Mouse (Mus musculus): ENCODE measurements around the gene 2900026A02Rik. TPM values are rescaled to one million over a fixed set of nuclear protein-coding genes. Genes with fewer than 3 reads are reported as not detected.

The 2900026A02Rik gene
- total and polyA plus RNA-seq, 2 experiments = 8.0 to 29.2 TPM

- no peaks in the 10 kb centered on the region for H3K36me3 ChIP-seq (ENCODE audit: control insufficient read depth, insufficient read depth, low read length)
- no peaks in the 10 kb centered on the region for H3K27me3 ChIP-seq (ENCODE audit: control insufficient read depth, insufficient read depth, low read length)
- no peak overlapping the region for H3K4me3 ChIP-seq (ENCODE audit: insufficient read depth, low read depth, low read length)
- H3K4me1 ChIP-seq (ENCODE audit: control insufficient read depth, insufficient read depth, low read length) = no peaks in the 10 kb centered on the region
- H3K79me2 ChIP-seq (ENCODE audit: control insufficient read depth, insufficient read depth, low read length) = peaks cover 33% of the 10 kb centered on the region
- H3K27ac ChIP-seq (replicated peaks; ENCODE audit: insufficient read depth, low read depth, low read length) = no peak overlapping the region
- WGBS = 26% methylated on average over 5 of the region's 5 CpGs
- H3K9ac ChIP-seq (ENCODE audit: low read depth, low read length) = no peak overlapping the region
- DNase-seq (ENCODE audit: extremely low read depth, low read depth, low spot score) = peak; percentile 29
- TF ChIP-seq POLR2A (IDR thresholded peaks at IDR 0.05; ENCODE audit: extremely low read depth, insufficient read depth, low read length) = no peak
- TF ChIP-seq CTCF (IDR thresholded peaks at IDR 0.05; ENCODE audit: low read depth, low read length) = peak; percentile 98
These were observed 47.7 kb downstream of the 2900026A02Rik start for GRCm38 (mm10) chr5:113173318-113173717.

DNA sequence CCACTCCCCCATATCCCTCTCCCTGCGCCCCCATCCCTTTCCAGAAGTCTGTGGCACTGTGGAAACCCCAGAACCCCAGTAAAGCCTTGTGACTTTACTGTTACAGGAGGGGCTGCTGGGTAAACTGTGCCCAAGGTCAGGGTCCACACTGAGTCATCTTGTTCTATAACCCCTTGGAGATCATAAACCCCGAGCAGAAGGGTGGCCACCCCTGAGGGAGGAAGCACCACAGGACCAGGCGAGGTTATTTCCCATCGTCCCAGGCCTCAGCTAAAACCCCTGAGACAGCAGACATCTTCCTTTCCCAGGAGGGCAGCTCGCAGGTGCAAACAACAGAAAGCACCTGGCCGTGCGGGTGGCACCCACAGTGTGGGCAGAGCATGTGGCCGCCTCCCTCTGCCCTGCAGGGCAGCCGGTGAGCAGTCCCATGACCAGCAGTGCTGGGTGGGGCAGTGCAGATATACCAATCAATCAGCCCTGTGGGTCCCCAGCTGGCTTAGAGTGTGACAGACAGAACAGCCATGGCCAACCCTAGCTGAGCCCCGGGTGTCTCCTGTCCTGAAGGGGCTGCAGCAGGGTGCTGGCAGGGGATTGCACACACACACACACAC is 49.0 kb downstream of the 2900026A02Rik start:
- Histone ChIP-seq H3K36me3 (ENCODE audit: control insufficient read depth, insufficient read depth, low read length) (no peaks in the 10 kb centered on the region), H3K9ac (ENCODE audit: low read depth, low read length) (no peak overlapping the region), H3K27me3 (ENCODE audit: control insufficient read depth, insufficient read depth, low read length) (no peaks in the 10 kb centered on the region), H3K27ac (replicated peaks; ENCODE audit: insufficient read depth, low read depth, low read length) (no peak overlapping the region), H3K4me1 (ENCODE audit: control insufficient read depth, insufficient read depth, low read length) (no peaks in the 10 kb centered on the region), H3K79me2 (ENCODE audit: control insufficient read depth, insufficient read depth, low read length) (peaks cover 30% of the 10 kb centered on the region), H3K4me3 (ENCODE audit: insufficient read depth, low read depth, low read length) (no peak overlapping the region)
- WGBS = 86% methylated on average over 10 of the region's 10 CpGs
- DNase-seq (ENCODE audit: extremely low read depth, low read depth, low spot score) = no peak
- no peak for TF ChIP-seq CTCF (IDR thresholded peaks at IDR 0.05; ENCODE audit: low read depth, low read length)
- TF ChIP-seq POLR2A (IDR thresholded peaks at IDR 0.05; ENCODE audit: extremely low read depth, insufficient read depth, low read length) = no peak

DNA sequence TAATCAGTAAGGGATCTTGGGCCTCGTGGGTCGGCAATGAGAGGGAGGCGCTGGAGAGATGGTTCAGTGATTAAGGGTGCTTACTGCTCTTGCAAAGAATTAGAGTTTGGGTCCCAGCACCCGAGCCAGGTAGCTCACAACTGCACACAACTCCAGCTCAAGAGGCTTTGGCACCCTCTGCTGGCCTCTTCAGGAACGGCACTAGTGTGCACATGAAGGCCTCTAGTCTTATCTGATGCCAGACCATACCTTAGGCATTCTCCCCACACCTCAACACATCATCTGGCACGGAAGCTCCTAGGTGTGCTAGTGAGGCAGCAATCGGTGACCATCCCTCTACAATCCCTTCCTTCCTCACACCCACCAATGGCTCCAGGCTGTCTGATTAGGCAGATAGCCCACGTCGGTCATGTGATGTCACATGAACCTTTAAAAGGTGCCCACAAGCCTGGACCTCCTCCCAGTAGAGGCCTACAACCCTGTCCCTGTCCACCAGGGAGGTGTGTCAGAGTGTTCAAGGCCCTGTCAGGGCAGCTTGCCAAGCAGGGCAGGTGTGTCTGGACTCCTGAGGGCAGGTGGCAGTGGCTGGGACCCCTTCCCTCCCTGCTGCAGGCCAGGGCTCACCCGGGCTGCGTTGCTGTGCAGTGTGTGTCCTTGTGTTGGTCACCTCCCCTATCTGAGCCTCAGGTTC is 50.8 kb downstream of the 2900026A02Rik start:
- no peak overlapping the region for H3K4me3 ChIP-seq (ENCODE audit: insufficient read depth, low read depth, low read length)
- H3K9ac ChIP-seq (ENCODE audit: low read depth, low read length) = no peak overlapping the region
- no peak overlapping the region for H3K27ac ChIP-seq (replicated peaks; ENCODE audit: insufficient read depth, low read depth, low read length)
- peaks cover 28% of the 10 kb centered on the region for H3K79me2 ChIP-seq (ENCODE audit: control insufficient read depth, insufficient read depth, low read length)
- no peaks in the 10 kb centered on the region for H3K36me3 ChIP-seq (ENCODE audit: control insufficient read depth, insufficient read depth, low read length)
- peak; percentile 60 for DNase-seq (ENCODE audit: extremely low read depth, low read depth, low spot score)
- H3K4me1 ChIP-seq (ENCODE audit: control insufficient read depth, insufficient read depth, low read length) = peaks cover 4% of the 10 kb centered on the region
- 77% methylated on average over 11 of the region's 11 CpGs for WGBS
- H3K27me3 ChIP-seq (ENCODE audit: control insufficient read depth, insufficient read depth, low read length) = no peaks in the 10 kb centered on the region
- TF ChIP-seq CTCF (IDR thresholded peaks at IDR 0.05; ENCODE audit: low read depth, low read length) = peak; percentile 71
- no peak for TF ChIP-seq POLR2A (IDR thresholded peaks at IDR 0.05; ENCODE audit: extremely low read depth, insufficient read depth, low read length)

GRCm38 (mm10) chr5:113167733-113168132 is 53.3 kb downstream of the 2900026A02Rik start:
- Histone ChIP-seq H3K79me2 (ENCODE audit: control insufficient read depth, insufficient read depth, low read length) (peaks cover 27% of the 10 kb centered on the region), H3K4me3 (ENCODE audit: insufficient read depth, low read depth, low read length) (no peak overlapping the region), H3K27me3 (ENCODE audit: control insufficient read depth, insufficient read depth, low read length) (no peaks in the 10 kb centered on the region), H3K9ac (ENCODE audit: low read depth, low read length) (no peak overlapping the region), H3K27ac (replicated peaks; ENCODE audit: insufficient read depth, low read depth, low read length) (no peak overlapping the region), H3K36me3 (ENCODE audit: control insufficient read depth, insufficient read depth, low read length) (no peaks in the 10 kb centered on the region), H3K4me1 (ENCODE audit: control insufficient read depth, insufficient read depth, low read length) (peaks cover 4% of the 10 kb centered on the region)
- no peak for DNase-seq (ENCODE audit: extremely low read depth, low read depth, low spot score)
- TF ChIP-seq CTCF (IDR thresholded peaks at IDR 0.05; ENCODE audit: low read depth, low read length) = peak; percentile 54; the same call in 1 of the 2 replicates
- TF ChIP-seq POLR2A (IDR thresholded peaks at IDR 0.05; ENCODE audit: extremely low read depth, insufficient read depth, low read length) = no peak
- 54% methylated on average over 2 of the region's 2 CpGs for whole genome bisulfite sequencing

DNA sequence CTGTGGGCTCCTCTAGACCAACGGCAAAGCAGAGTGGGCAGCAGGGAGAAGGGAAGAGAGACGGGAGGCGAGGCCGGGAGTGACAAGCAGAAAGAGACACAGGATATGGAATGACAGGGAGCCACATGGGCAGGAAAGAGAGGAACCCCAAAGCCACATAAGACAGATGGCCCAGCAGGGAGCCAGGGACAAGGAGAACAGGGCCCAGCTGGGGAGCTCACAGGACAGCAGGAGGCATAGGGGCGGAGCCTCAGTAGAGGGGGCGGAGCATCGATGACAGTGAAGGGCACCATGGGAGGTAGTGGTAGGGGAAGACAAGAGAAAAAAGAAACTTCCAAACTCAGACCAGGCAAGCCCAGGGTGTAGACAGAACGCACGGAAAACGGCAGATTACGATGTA is 55.6 kb downstream of the 2900026A02Rik start:
- DNase-seq (ENCODE audit: extremely low read depth, low read depth, low spot score) = peak; percentile 17
- peak overlapping the region; percentile 15 for H3K9ac ChIP-seq (ENCODE audit: low read depth, low read length)

More for the DNA sequence above, 55.6 kb downstream of the 2900026A02Rik start:
- no peaks in the 10 kb centered on the region for H3K27me3 ChIP-seq (ENCODE audit: control insufficient read depth, insufficient read depth, low read length)
- WGBS = 60% methylated on average over 11 of the region's 11 CpGs
- no peak overlapping the region for H3K4me3 ChIP-seq (ENCODE audit: insufficient read depth, low read depth, low read length)
- peak overlapping the region; percentile 18 for H3K27ac ChIP-seq (replicated peaks; ENCODE audit: insufficient read depth, low read depth, low read length)
- H3K79me2 ChIP-seq (ENCODE audit: control insufficient read depth, insufficient read depth, low read length) = peaks cover 26% of the 10 kb centered on the region; the same call in 1 of the 2 replicates
- TF ChIP-seq CTCF (IDR thresholded peaks at IDR 0.05; ENCODE audit: low read depth, low read length) = no peak
- TF ChIP-seq POLR2A (IDR thresholded peaks at IDR 0.05; ENCODE audit: extremely low read depth, insufficient read depth, low read length) = no peak
- H3K4me1 ChIP-seq (ENCODE audit: control insufficient read depth, insufficient read depth, low read length) = peaks cover 4% of the 10 kb centered on the region
- H3K36me3 ChIP-seq (ENCODE audit: control insufficient read depth, insufficient read depth, low read length) = no peaks in the 10 kb centered on the region
